Mouse (Mus musculus): ENCODE data around the gene Fam69b. TPM values are rescaled to one million over a fixed set of nuclear protein-coding genes. Genes with fewer than 3 reads are reported as not detected.
A peak's percentile ranks its signal among the peaks of the same experiment; 100 is the strongest.

Fam69b gene
- polyA plus RNA-seq, 2 experiments = 0.70 to 0.78 TPM

DNA sequence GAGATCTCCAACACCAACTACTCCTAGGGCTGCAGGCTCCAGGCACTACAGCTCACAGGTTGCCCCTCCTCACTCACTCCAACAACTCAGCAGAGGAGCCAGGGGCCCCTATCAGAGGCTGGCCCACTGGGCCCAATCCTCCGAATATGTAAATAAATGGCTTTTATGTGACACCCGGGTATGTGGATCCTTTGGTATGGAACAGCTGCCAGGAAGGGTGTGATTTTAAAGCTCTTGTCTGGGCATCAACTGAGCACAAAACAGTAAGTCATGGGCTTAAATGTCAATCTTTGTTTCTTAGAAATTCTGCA, 8.0 kb downstream of the Fam69b start:
- Histone ChIP-seq H3K9me3 (ENCODE audit: control insufficient read depth, low read length) (no peaks in the 10 kb centered on the region), H3K9ac (replicated peaks) (no peak overlapping the region), H3K4me3 (ENCODE audit: insufficient read depth in 1 of 2, low read depth in 2 of 2, low read length in 2 of 2) (no peak overlapping the region), H3K4me2 (ENCODE audit: low read depth) (no peak overlapping the region), H3K4me1 (replicated peaks; ENCODE audit: control insufficient read depth in 2 of 2, insufficient read depth in 2 of 2, low read length in 1 of 2) (peaks cover 7 to 25% of the 10 kb centered on the region in 2 experiments), H3K27ac (no peak overlapping the region), H3K36me3 (replicated peaks; ENCODE audit: control insufficient read depth, insufficient read depth, low read depth) (peaks cover 22% of the 10 kb centered on the region), H3K27me3 (ENCODE audit: control insufficient read depth, insufficient read depth, low read length) (no peaks in the 10 kb centered on the region)
- no peak for TF ChIP-seq EP300 (IDR thresholded peaks at IDR 0.05; ENCODE audit: low read depth)
- no peak for TF ChIP-seq CTCF (IDR thresholded peaks at IDR 0.05; ENCODE audit: low read depth)
- no peak for ATAC-seq (ENCODE audit: insufficient read depth)
- DNase-seq (ENCODE audit: low read depth in 3 of 3, low spot score in 3 of 3) = no peak
- WGBS (ENCODE audit: insufficient replicate concordance) = 40% methylated on average over 2 of the region's 2 CpGs

DNA sequence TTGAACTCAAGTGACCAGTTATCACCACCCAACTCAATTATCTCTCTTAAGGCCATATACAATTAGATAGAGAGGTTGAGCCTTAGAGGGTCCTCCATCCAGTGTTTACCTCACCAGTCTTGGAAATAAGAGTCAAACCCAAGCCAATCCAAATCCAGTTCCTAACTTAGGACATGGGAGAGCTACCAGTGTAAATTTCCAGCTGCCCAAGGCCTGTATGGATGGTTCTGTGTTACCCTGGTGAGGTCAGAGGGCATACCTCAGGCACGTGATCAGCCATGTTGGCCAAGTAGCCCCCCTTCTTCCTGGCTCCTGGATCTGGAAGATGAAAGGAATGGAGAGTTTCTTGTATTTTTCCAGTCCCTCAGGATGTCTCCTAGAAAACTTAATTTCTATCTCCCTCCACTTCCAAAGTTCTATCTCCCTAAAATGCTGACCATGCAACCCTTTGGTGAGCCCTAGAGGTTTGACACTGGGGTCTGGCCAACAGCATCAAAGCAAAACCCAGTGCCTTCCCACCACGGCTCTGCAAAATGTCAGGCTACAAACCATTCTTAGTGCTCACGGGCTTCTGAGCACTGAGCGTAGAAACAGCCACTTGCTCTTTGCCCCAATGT, 9.2 kb downstream of the Fam69b start:
- no peak overlapping the region for H3K4me3 ChIP-seq (ENCODE audit: insufficient read depth in 1 of 2, low read depth in 2 of 2, low read length in 2 of 2)
- 78% methylated on average over 4 of the region's 4 CpGs for WGBS (ENCODE audit: insufficient replicate concordance)
- DNase-seq (ENCODE audit: low read depth in 3 of 3, low spot score in 3 of 3) (no peak), ATAC-seq (ENCODE audit: insufficient read depth) (no peak)
- no peak overlapping the region for H3K27ac ChIP-seq
- H3K27me3 ChIP-seq (ENCODE audit: control insufficient read depth, insufficient read depth, low read length) = no peaks in the 10 kb centered on the region
- peaks cover 7 to 26% of the 10 kb centered on the region in 2 experiments for H3K4me1 ChIP-seq (replicated peaks; ENCODE audit: control insufficient read depth in 2 of 2, insufficient read depth in 2 of 2, low read length in 1 of 2)
- H3K36me3 ChIP-seq (replicated peaks; ENCODE audit: control insufficient read depth, insufficient read depth, low read depth) = peaks cover 22% of the 10 kb centered on the region
- TF ChIP-seq CTCF (IDR thresholded peaks at IDR 0.05; ENCODE audit: low read depth) (no peak), EP300 (IDR thresholded peaks at IDR 0.05; ENCODE audit: low read depth) (no peak)
- H3K9ac ChIP-seq (replicated peaks) = no peak overlapping the region
- peak overlapping the region; percentile 82; the same call in 1 of the 2 replicates for H3K4me2 ChIP-seq (ENCODE audit: low read depth)
- H3K9me3 ChIP-seq (ENCODE audit: control insufficient read depth, low read length) = no peaks in the 10 kb centered on the region

DNA sequence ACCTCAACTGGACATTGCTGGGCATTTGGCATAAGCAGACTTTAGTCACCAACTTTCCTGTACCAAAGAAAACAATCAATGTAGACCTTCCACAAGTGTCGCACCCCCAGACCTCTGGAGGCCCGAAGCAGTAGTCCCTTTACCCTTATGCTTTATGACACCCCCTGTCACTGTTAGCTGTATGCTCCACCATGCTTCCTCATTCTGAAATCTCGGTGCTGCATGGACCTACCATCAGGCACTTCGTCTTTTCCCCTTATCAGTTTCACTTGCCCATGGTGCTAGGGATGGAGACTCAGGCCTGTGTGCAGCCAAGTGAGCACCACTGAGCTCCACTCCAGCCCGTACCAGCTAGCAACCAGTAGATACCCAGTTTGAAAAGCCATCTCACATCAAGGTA, 9.8 kb downstream of the Fam69b start:
- H3K9me3 ChIP-seq (ENCODE audit: control insufficient read depth, low read length) = no peaks in the 10 kb centered on the region
- peak overlapping the region; percentile 82 for H3K4me2 ChIP-seq (ENCODE audit: low read depth)
- no peak overlapping the region for H3K27ac ChIP-seq
- DNase-seq (ENCODE audit: low read depth in 3 of 3, low spot score in 3 of 3) (no peak), ATAC-seq (ENCODE audit: insufficient read depth) (no peak)
- WGBS (ENCODE audit: insufficient replicate concordance) = 47% methylated on average over 5 of the region's 5 CpGs
- H3K27me3 ChIP-seq (ENCODE audit: control insufficient read depth, insufficient read depth, low read length) = no peaks in the 10 kb centered on the region
- TF ChIP-seq CTCF (IDR thresholded peaks at IDR 0.05; ENCODE audit: low read depth) (no peak), EP300 (IDR thresholded peaks at IDR 0.05; ENCODE audit: low read depth) (no peak)
- peaks cover 7 to 26% of the 10 kb centered on the region in 2 experiments for H3K4me1 ChIP-seq (replicated peaks; ENCODE audit: control insufficient read depth in 2 of 2, insufficient read depth in 2 of 2, low read length in 1 of 2)
- H3K9ac ChIP-seq (replicated peaks) = peak overlapping the region; percentile 91
- H3K4me3 ChIP-seq (ENCODE audit: insufficient read depth in 1 of 2, low read depth in 2 of 2, low read length in 2 of 2) = peak overlapping the region; percentile 85 to 100
- H3K36me3 ChIP-seq (replicated peaks; ENCODE audit: control insufficient read depth, insufficient read depth, low read depth) = peaks cover 22% of the 10 kb centered on the region

DNA sequence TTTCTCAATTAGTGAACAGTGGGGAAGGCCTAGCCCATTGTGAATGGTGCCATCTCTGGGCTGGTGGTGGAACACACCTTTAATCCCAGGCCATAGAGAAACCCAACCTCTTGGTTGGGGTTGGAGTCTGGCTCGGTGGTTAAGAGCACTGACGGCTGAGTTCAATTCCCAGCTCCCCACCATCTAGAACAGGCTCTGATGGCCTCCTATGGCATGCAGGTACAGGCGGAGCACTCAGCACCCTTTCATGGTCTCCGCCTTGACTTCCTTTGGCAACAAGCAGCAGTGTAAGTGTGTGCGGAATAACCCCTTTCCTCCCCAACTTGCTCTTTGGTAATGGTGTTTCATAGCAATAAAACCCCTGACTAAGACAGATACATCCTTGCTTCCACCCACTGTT, 10.3 kb downstream of the Fam69b start:
- peak overlapping the region; percentile 85 to 100 for H3K4me3 ChIP-seq (ENCODE audit: insufficient read depth in 1 of 2, low read depth in 2 of 2, low read length in 2 of 2)

DNA sequence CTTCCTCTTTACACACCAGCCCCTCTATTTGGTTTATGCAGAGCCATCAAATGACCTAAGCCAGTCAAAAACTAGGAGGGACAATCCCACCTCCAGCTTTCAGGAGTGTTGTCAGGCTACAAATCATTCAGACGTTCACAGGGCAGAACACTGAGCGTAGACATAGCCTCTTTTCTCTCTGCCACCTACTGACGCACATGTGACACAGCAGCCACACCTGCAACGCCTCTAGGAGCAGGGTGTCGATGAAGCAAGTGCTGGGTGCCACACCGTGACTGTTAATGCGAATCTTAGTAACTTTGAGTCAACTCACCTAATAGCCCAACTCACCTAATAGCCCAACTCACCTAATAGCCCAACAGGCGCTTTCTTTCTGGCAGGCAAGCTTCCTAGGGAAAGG, 10.8 kb downstream of the Fam69b start:
- peak overlapping the region; percentile 91 for H3K9ac ChIP-seq (replicated peaks)
- peaks cover 7 to 26% of the 10 kb centered on the region in 2 experiments for H3K4me1 ChIP-seq (replicated peaks; ENCODE audit: control insufficient read depth in 2 of 2, insufficient read depth in 2 of 2, low read length in 1 of 2)
- DNase-seq (ENCODE audit: low read depth in 3 of 3, low spot score in 3 of 3) (peak; percentile 44 to 60 (median 51)), ATAC-seq (ENCODE audit: insufficient read depth) (peak; percentile 47)
- H3K27ac ChIP-seq = peak overlapping the region; percentile 64
- peak overlapping the region; percentile 82 for H3K4me2 ChIP-seq (ENCODE audit: low read depth)
- no peaks in the 10 kb centered on the region for H3K9me3 ChIP-seq (ENCODE audit: control insufficient read depth, low read length)
- peak overlapping the region; percentile 85 to 100 for H3K4me3 ChIP-seq (ENCODE audit: insufficient read depth in 1 of 2, low read depth in 2 of 2, low read length in 2 of 2)
- peaks cover 22% of the 10 kb centered on the region for H3K36me3 ChIP-seq (replicated peaks; ENCODE audit: control insufficient read depth, insufficient read depth, low read depth)
- H3K27me3 ChIP-seq (ENCODE audit: control insufficient read depth, insufficient read depth, low read length) = no peaks in the 10 kb centered on the region
- no peak for TF ChIP-seq EP300 (IDR thresholded peaks at IDR 0.05; ENCODE audit: low read depth)
- peak; percentile 81 for TF ChIP-seq CTCF (IDR thresholded peaks at IDR 0.05; ENCODE audit: low read depth)
- WGBS (ENCODE audit: insufficient replicate concordance) = under 1% methylated on average over 8 of the region's 8 CpGs

More for the DNA sequence above, 10.3 kb downstream of the Fam69b start:
- peaks cover 7 to 26% of the 10 kb centered on the region in 2 experiments for H3K4me1 ChIP-seq (replicated peaks; ENCODE audit: control insufficient read depth in 2 of 2, insufficient read depth in 2 of 2, low read length in 1 of 2)
- WGBS (ENCODE audit: insufficient replicate concordance) = 26% methylated on average over 5 of the region's 5 CpGs
- no peak for DNase-seq (ENCODE audit: low read depth in 3 of 3, low spot score in 3 of 3)
- H3K27me3 ChIP-seq (ENCODE audit: control insufficient read depth, insufficient read depth, low read length) = no peaks in the 10 kb centered on the region
- H3K9ac ChIP-seq (replicated peaks) = peak overlapping the region; percentile 91
- no peaks in the 10 kb centered on the region for H3K9me3 ChIP-seq (ENCODE audit: control insufficient read depth, low read length)
- no peak for ATAC-seq (ENCODE audit: insufficient read depth)
- peak overlapping the region; percentile 82 for H3K4me2 ChIP-seq (ENCODE audit: low read depth)
- H3K27ac ChIP-seq = peak overlapping the region; percentile 64
- TF ChIP-seq CTCF (IDR thresholded peaks at IDR 0.05; ENCODE audit: low read depth) = no peak
- TF ChIP-seq EP300 (IDR thresholded peaks at IDR 0.05; ENCODE audit: low read depth) = no peak
- peaks cover 22% of the 10 kb centered on the region for H3K36me3 ChIP-seq (replicated peaks; ENCODE audit: control insufficient read depth, insufficient read depth, low read depth)
